Mouse (Mus musculus): Measurements from ENCODE around the gene Fam168a.
"Not testable (repeated sequence)": the region's sequence is repeated elsewhere in the genome, so short reads cannot be mapped to it uniquely, and the experiment has no call there.

The Fam168a gene

DNA sequence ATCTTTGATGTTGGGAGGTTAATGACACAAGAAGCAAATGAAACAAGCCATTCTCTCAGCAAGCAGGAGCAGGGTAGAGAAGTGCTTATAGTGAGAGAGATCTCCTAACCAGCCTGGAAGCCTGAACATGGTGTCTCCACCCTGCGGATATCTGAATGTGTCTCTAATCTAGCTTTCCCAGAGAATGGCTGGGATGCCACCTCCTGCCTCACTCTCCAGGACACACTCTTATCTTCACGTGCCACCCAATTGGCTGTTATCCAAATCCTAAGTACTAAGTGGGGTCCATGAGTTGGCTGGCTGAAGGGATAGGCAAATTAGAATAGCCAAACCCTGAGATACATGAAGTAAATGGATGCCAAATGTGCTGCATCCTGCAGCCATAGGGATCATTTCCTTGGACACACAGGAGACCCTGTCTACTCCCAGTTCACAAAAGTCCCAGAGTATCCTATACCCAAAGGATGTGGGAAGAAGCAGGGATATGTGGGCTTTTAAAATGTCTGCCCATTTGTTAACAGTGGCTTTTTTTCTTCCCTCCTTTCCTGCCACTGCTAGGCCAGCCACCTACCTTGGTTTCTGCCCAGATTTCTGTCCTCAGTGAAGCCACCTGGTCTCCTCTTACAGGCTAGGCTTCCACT is 138.1 kb downstream of the Fam168a start:
- DNase-seq: no peak

DNA sequence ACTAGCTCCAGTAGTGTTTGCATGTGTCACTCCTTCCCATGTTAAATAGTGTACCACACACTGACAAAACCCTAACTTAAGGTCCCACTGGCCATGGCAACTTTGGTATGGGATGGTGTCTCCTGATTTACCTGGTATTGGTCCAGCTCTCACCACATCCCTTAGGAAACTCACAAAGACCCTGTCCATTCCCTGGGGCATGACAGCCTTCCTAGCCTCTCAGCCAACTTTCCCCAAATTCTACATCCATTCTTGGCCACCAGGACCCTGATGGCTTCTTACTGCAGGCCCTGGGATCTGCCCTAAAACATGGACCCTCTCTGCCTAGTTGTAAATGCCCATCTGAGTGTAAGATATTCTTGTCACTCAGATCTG is 138.6 kb downstream of the Fam168a start:
- DNase-seq: no peak

DNA sequence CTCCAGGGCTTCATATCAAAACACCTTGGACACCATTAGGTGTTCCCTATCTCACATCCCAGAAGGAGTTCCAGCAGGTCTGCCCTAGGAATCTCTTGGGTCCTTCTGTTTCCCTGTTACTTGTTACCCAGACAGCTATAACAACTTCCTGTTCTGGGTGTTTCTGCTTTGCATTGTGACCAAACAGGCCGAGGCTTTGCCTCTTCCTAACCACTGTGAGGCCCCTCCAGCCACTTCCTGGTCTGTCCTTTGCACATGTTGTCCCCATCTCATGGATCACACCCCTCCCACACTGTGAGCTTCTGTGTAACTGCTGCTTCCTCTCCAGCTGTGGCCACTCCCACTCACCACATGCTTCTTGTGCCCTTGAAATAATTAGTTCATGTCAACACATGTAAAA is 139.0 kb downstream of the Fam168a start:
- DNase-seq: peak; percentile 59

DNA sequence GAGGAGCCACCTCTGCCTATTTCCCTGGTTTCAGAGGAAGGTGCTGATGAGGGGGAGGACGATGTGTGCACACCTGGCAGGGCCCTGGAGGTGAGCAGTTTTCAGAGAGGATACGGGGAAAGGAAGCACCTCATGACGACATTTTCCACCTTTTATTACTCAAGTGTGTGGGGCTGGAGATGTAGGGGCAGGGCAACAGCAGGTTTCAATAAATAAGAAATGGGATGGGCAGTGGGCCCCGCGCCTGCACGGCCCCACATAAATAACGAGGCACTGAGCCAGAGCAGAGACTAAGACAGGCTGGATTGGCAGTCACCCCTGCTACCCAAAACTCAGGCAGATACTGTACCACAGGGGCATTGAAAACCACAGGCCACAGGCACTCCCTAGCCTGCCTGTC is 139.6 kb downstream of the Fam168a start:
- DNase-seq: not testable (repeated sequence)

DNA sequence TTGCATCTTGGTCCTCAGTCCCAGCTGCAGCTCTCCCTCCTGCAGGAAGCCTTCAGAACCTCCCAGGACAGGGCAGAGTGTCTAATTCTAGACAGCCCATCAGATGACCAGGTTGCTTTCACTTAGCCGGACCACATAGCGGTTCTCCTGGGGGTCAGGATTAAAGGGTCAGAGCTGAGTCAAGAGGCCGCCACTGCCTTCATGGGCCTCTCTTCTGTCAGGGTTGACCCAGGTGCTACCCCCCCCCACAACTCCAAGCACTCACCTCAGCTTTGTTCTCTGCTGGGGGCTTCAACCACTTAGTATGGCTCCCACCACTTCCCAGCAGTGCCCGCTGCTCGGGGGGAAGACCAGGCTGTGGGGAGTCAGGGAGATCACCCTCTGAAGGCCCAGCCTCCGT is 140.7 kb downstream of the Fam168a start:
- no peak for DNase-seq

DNA sequence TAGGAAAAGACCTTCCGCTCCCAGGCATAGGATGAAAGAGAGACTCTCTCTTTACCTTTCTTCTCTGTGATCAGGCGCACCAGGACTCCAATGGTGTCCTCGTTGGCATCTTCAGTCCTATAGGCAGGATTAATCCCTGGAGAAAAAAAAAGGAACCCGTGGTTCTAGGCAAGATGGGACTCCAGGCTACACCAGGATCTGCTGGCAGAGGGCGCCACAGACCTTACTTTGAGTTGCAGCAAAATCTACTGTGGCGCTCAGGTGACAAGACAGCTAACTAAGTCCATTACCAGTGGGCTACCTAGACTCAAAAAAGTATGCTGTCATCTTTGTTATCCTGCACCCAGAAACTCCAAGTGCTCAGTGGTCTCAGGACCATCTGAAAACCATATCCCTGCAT is 142.3 kb downstream of the Fam168a start:
- DNase-seq: peak; percentile 77

DNA sequence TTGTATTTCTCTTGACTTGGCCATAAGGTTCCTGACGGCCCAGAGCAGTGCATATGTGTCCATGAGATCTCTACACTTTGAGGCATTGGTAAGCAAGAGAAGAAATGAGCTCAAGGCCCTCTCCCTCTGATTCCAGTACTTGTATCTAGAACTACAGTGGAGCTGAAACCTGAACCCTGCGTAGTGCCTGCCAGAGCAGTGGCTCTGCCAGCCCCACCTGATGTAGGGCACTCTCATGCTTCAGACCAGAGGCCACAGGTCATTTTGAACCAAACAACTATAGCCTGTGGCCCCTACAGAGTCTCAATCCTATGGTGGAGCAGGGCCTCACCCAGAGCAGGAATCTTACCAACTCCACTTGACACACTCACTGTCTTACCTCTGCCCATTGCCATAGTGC is 143.1 kb downstream of the Fam168a start:
- no peak for DNase-seq

DNA sequence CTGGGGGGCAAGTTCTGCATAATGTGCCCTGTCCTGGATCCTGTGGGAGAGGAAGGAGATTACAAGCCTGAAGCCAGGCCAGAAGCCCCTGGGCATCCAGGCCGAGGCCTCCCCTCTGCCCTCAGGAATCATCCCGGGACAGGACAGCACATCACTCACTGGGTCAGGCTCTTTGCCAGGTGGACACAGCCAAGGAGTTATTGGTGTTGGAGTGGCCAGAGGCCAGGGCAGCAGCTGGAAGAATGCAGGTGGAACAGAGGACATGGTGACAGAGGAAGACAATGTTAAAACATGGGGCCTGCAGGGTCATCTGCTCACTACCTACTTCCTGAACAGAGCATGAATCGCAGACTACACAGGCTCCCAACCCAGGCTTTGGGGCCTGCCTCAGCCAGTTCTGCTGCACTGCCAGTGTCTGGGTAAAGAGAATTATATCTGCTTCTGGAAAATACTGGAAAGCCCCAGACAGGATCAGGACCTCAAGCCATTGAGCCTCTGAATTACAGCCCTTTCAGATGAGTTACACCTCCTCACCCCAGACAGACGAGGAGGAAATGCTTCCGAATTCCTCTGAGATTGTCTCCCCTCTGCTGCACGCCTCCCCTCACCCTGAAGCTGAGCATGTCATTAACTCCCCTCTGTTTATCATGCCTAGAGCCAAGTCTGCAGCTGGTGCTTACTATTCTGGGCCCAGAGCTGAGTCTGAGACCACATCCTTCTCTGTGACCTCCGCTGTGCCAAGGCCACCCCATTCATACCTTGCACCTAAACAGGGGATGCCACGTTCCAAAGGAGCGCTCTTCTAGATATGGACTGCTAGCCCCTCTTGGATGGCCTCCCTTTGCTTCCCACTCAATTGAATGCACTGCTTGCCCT is 145.3 kb downstream of the Fam168a start:
- no peak for DNase-seq

DNA sequence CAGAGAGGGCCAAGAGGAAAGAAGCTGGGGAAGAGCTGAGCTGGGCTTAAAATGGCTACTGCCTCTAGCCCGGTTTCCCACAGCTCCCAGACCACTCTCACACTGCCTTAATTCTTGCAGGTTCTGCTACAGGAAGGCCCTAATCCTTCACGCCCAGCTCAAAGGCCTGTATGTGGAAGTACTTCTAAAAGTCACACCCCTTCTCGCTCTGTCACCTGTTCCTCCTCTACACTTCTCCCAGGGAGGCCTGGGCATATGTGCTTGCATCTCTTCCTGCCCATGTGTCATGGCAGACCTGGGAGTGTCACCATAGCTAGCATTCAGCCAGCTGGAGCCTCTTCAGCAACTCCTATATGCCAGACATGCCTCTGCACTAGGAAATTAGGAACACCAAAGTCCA is 147.0 kb downstream of the Fam168a start:
- no peak for DNase-seq

DNA sequence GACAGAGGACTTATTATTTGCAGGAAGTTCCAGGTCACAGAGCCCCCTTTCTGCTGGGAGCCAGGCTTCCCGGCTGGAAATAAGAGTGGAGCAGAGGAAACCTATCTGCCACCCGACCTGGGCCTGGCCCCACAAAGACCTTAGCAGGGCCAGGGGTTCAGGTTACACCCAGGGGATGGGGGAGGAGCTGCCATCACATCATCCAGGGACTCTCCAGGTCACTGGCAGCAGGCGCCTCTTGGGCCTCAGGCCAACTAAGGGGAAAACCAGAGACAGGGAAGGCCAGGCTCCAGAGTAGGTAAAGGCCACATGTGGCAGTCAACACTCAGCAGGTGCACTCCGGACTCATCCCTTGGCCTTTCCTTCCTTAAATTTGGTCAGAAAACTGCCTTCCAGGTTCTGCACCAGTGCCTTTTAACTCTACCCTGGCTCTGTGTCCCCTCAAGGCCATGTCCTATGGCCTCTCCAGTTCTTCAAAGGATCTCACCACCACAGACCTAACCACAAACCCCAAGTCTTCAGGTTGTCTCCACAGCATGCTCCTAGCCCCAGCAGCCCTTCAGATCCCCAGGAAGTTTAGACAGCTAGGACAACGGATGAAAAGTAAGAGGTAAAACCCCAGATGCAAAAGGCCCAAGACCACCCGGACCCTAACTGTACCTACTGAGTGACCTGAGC is 147.8 kb downstream of the Fam168a start:
- DNase-seq: no peak

DNA sequence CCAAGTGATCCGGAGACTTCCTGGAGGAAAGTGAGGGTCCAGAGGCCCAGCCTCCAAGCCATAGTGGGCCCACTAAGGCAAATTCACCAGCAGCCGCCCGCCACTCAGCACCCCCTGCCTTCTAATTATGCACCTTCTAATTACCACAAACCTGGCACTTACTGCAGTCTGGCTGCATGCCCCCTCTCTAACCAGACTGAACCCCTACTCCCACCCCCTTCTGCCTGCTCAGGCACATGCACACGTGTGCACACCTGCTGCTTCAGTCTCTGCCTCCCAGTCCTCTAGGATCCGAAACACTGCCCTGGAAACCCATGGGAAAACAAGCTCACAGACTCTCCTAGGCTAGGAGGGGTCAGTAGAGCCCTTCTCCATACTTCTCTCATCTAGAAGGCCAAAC is 148.4 kb downstream of the Fam168a start:
- DNase-seq: no peak

DNA sequence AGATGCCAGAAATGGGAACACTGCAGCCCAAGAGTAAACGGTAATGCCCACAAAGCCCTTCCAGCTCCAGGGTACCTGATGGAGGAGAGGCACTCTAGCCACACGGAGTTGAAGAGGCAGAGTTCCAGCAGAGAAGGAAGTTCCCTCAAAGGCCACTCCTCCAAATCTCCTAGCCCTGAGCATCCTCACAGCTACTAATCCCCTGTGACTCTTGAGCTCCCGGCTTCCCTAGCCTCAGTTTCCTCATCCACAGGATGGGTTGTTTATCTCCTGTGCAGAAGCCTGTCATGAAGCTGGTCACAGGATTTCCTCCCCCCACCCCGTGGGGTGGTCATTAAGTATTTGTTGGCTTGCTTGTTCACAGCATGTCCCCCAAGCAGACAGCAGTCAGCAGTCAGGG is 148.9 kb downstream of the Fam168a start:
- no peak for DNase-seq

DNA sequence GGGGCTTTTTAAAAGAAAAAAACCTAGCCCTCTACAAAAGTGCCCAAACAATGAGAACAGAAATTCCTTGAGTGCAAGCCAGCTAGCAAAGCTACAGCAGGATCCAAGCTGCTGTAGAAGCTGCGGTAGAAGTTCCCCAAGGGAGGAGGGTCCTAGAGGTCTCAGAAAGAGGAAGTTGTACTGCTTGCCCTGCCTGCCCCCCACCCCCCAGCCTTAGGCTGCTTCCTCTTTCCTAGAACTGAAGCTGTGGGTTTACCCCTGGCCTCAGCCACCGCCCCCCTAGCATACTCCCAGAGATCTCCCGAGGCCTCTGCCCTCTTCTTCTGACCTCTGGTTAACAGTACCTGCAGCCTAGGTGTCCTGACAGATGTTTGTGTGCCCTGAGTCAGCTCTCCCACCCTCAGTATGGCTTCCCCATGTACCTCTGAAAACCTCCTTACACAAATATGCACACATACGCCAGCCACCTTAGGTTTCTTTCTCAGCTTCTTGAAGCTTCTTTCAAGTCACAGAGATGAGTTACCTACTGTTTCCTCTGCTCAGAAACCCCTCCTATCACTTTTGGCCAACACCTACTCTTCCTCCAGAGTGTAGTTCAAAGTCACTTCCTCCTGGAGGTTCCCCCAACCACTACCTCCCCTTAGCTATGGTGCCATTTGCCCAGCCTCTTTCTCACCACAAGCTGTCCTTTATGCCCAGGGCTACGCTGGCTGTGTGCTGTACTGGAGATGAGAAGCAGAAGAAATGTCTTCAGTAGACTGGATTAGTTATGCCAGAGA is 149.5 kb downstream of the Fam168a start:
- DNase-seq: no peak

DNA sequence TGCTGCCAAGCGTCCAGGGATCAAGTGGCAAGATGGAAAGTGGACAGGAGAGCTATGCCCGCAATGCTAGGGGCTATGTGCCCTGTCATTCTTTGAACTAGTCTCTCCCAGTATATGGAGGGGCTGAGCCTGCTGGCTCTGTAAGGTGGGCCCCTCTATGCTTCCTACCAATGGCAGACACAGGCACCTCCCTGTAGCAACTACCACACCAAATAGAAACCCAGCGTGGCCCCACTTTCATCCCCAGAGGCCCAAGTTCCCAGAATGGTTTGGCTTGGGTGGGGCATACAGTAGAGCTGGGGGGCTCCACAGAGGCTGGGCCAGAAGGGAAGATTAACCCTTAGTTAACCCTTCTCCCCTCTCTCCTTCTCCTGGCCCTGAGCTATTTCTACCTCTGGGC is 154.0 kb downstream of the Fam168a start:
- no peak for DNase-seq

DNA sequence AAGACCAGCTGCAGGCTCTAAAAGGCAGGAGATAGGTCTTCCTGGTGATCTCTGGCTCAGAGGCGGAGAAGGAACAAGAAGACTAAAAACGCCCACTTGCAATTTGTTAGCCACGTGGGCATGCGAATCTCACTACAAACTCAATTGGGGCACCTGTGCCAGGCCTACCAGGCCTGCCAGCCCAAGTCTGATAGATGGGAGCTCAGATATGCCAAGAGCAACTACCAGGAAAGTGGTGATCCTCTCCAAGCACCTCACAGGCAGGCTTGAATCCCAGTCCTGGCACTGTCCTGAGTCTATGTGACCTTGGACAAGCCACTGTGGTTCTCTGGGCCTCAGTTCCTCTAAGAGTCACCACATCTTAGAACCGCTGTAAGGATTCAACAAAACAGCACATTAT is 154.8 kb downstream of the Fam168a start:
- DNase-seq: no peak

DNA sequence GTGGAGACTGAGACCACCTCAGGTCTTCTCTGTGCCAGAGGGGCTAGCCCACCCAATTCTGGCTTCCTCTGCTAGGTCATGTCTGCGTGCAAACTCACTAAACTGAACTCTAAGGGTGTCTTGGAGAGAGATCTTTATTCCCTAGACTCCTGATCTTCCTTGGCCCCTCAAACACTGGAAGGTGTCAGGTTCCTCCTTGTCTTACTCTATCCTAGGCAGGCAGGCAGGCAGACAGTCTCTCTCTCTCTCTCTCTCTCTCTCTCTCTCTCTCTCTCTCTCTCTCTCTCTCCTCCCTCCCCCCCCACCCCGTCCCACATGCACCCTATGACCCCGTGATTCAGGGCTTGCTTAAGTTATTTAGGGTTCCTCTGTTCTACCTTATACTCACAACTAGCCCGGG is 155.9 kb downstream of the Fam168a start:
- no peak for DNase-seq

DNA sequence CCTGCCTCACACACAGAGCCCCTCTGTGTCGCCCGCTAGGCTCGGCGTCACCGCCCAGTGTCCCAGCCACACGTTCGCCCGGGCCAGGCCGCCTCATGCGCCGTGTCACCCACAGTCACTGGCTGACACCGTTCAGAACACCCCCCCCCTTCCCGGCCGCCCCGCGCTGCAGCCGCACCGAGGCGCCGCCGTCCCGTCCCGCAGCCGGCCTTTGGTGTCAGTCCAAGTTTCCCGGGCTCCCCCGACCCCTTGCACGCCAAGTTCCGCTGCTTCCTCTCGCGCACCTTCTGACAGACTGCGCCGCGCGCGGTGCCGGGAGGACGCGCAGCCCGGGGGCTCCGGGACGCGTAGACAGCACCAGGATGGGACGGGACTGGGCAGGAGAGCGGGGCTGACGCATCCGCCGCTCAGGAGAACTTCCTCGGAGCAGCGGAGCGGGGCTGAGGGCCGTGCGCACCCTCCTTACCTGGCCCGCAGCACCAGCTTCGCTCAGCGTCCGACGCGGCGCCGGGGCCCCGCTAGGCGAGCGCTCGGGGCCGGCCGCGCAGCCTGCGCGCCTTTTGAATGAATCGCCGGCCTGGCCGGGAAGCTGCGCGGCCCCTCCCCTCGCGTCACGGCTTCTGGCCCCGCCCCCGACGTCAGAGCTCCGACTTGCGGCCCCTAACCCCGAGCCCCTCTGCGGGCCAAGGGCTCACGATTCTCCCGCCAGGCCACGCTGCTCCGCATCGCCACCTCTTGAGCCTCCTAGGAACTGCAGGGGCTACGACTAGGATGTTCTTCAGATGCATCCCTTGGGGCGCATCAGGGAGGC is 156.6 kb downstream of the Fam168a start, which contains the start of gene Relt:
TSS of gene Relt (minus strand) at position 619 of the 811 bp plus-strand sequence.
- peak; percentile 89 for DNase-seq

DNA sequence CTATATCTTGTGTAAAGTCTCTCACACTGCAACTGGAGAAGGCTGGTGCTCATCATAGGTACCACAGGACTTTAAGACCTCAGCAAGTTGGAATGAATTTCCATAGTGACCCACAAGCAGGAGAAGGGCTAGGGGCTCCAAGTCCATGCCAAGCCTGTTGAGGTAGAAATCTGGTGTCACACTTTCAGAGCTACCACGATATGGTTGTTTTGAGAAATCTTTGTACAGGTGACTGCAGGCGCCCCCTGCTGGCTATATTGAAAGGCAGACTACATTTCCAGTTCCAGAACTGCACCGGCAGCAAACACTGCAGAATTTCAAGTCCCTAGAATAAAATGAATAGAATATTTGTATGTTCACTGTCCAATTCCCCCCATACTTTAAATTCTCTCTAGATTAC is 160.2 kb downstream of the Fam168a start:
- peak; percentile 75 for DNase-seq

DNA sequence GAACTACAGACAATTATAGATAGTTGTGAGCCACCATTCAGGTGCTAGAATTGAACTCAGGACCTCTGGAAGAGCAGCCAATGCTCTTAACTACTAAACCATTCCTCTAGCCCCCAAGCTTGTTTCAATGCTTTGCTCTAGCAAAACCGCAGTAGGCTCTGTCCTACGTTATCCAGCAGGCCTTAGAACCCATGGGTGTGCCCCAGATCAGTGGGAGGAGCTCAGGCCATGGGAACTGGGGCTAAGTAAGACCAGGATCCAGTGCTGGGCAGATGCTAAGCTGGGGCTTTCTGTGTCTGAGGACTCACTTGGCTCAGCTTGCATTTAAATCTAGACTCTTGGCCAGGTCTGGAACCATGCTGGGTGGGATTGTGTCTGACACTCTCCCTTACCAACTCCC is 161.1 kb downstream of the Fam168a start:
- DNase-seq: no peak

DNA sequence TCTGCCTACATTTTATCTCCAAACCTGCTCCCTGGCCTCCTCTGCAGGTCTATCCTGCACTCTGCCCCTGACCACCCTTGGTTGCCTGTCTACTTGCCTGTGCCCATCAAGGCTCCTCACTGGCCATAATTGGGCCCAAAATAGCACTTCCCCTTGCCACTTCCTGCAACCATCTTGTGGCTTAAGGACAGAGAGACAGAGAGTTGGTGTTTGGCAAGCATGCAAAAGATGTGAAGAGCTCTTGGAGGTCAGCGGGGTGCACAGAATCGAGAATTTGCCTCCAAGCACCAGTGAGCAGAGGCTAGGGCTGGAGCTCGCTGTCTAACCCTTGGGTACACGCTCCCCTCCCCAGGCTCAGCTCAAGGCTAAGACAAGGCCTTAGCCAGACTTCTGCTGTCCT is 162.1 kb downstream of the Fam168a start:
- DNase-seq: no peak

DNA sequence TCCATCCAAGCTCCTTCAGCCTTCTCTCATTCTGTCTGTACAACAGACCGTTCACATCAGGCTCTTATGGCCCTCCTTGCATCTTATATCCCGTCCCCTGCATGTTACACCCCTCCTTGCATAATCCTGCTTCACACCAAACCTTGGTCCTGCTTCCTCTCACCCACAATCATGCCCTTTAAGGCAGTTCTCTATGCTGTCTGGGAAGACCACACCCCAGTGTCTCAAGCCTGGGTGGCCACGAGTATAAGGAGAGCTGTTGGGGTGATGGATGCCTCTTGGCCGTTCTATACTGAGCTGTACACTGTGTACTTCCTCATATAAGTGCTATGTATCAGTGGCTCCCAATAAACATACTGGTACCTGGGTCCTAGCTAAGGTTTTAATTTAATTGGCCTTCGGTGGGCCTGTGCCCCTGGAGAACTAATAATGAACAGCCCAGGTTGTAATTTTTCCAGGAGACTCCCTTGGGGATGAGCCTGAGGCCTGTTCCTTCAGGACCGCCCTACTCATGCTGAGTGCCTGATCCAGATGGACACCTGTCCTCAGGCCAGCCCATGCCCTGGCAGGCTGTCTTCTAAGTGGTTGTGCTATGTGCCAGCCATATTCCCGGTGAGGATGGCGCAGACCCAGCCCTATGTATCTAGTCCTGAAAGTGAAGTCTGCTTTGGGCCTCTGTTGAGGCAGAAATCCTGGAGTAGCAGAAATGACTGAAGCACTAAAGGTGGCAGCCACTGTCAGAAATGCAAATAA is 163.6 kb downstream of the Fam168a start:
- no peak for DNase-seq

Measured in right cerebral cortex, adult 18-20 months (tissue).